Mouse (Mus musculus) olfactory bulb, adult 2 months (tissue): ENCODE measurements around the gene Ethe1. TPM values are rescaled to one million over a fixed set of nuclear protein-coding genes. Genes with fewer than 3 reads are reported as not detected.

Experiments used
- H3K27ac ChIP-seq: fragments of 200-500 bp; 2 replicates; pipeline ENCODE4 v1.5.1; 2012; ENCODE audit warnings: low read depth, low read length; ENCODE audit not compliant: insufficient read depth
- H3K4me1 ChIP-seq: fragments of 200-500 bp; 2 replicates; pipeline ENCODE4 v1.6.1; 2012; ENCODE audit warnings: low read length; ENCODE audit not compliant: control insufficient read depth, insufficient read depth
- H3K4me3 ChIP-seq: fragments of 200-500 bp; 2 replicates; pipeline ENCODE4 v1.5.1; 2012; ENCODE audit warnings: mild to moderate bottlenecking, low read depth, low read length, moderate library complexity; ENCODE audit not compliant: insufficient read depth
- CTCF ChIP-seq: fragments of 200-500 bp; IDR thresholded peaks from 2 replicates; pipeline ENCODE4 v1.5.1; 2012; ENCODE audit warnings: low read depth, mild to moderate bottlenecking, low read length, moderate library complexity; ENCODE audit not compliant: insufficient read depth
- POLR2A ChIP-seq: fragments of 200-500 bp; IDR thresholded peaks from 2 replicates; pipeline ENCODE4 v1.6.1; 2012; ENCODE audit warnings: mild to moderate bottlenecking, low read depth, low read length, moderate library complexity; ENCODE audit not compliant: insufficient read depth
- WGBS: fragments of 180-500 bp; shearing (Covaris S2); methylation state at CpG from one replicate; pipeline ENCODE4 v1.1.7; 2018; 5-methylcytosine and 5-hydroxymethylcytosine counted together
- polyA plus RNA-seq: library from polyadenylated mRNA; stranded (reverse); fragments of >200 nt; gene quantifications from 2 replicates; pipeline ENCODE4 v1.2.4, GENCODE M21; 2012; ENCODE audit warnings: low replicate concordance; ENCODE audit not compliant: missing spikeins, insufficient read depth, insufficient read length

Ethe1 gene
- polyA plus RNA-seq, 1 experiment: not detected

GRCm38 (mm10) chr7:24619671-24620397 is 32.5 kb downstream of the Ethe1 start:
- H3K4me1 ChIP-seq: no peaks in the 10 kb centered on the region
- 68% methylated on average over 13 of the region's 13 CpGs for WGBS
- no peak overlapping the region for H3K27ac ChIP-seq
- TF ChIP-seq POLR2A (no peak), CTCF (no peak)
- no peak overlapping the region for H3K4me3 ChIP-seq

GRCm38 (mm10) chr7:24621193-24621592 is 33.9 kb downstream of the Ethe1 start:
- Histone ChIP-seq H3K27ac (no peak overlapping the region), H3K4me3 (no peak overlapping the region), H3K4me1 (no peaks in the 10 kb centered on the region)
- 91% methylated on average over 3 of the region's 3 CpGs for WGBS
- TF ChIP-seq POLR2A: no peak
- TF ChIP-seq CTCF: no peak

- no peak overlapping the region for H3K27ac ChIP-seq
- no peak overlapping the region for H3K4me3 ChIP-seq
- WGBS: 87% methylated on average over 6 of the region's 6 CpGs
- TF ChIP-seq POLR2A: no peak
- no peak for TF ChIP-seq CTCF
- H3K4me1 ChIP-seq: no peaks in the 10 kb centered on the region
These were observed 35.6 kb downstream of the Ethe1 start for GRCm38 (mm10) chr7:24622967-24623366.

GRCm38 (mm10) chr7:24628685-24629610 is 41.6 kb downstream of the Ethe1 start:
- TF ChIP-seq POLR2A (no peak), CTCF (no peak)
- Histone ChIP-seq H3K4me1 (peaks cover 3% of the 10 kb centered on the region; the same call in 1 of the 2 replicates), H3K4me3 (peak overlapping the region; percentile 12), H3K27ac (no peak overlapping the region)
- 18% methylated on average over 33 of the region's 33 CpGs for WGBS

- peaks cover 3% of the 10 kb centered on the region; the same call in 1 of the 2 replicates for H3K4me1 ChIP-seq
- TF ChIP-seq CTCF: no peak
- TF ChIP-seq POLR2A: no peak
These were observed 42.3 kb downstream of the Ethe1 start for GRCm38 (mm10) chr7:24629672-24630071.

GRCm38 (mm10) chr7:24630116-24630880 is 43.0 kb downstream of the Ethe1 start:
- Histone ChIP-seq H3K4me1 (peaks cover 3% of the 10 kb centered on the region; the same call in 1 of the 2 replicates), H3K4me3 (no peak overlapping the region), H3K27ac (no peak overlapping the region)
- 84% methylated on average over 10 of the region's 10 CpGs for WGBS
- TF ChIP-seq CTCF (no peak), POLR2A (no peak)

More at GRCm38 (mm10) chr7:24629672-24630071, 42.3 kb downstream of the Ethe1 start:
- 89% methylated on average over 4 of the region's 4 CpGs for WGBS
- H3K4me3 ChIP-seq: no peak overlapping the region
- H3K27ac ChIP-seq: no peak overlapping the region

- peaks cover 9% of the 10 kb centered on the region for H3K4me1 ChIP-seq
- 35% methylated on average over 15 of the region's 15 CpGs for WGBS
- no peak within 1 kb of the TSS for H3K27ac ChIP-seq
- H3K4me3 ChIP-seq: no peak within 1 kb of the TSS
- TF ChIP-seq POLR2A (no peak), CTCF (no peak)
These were observed 48.9 kb downstream of the Ethe1 start, which contains the start of gene Lypd3 for GRCm38 (mm10) chr7:24636264-24636663. Lypd3 (plus strand) TSS chr7:24636550.

- no peak for TF ChIP-seq CTCF
- no peak for TF ChIP-seq POLR2A
- Histone ChIP-seq H3K4me1 (peaks cover 9% of the 10 kb centered on the region), H3K27ac (no peak overlapping the region), H3K4me3 (no peak overlapping the region)
- WGBS: 3% methylated on average over 18 of the region's 18 CpGs
These were observed 49.7 kb downstream of the Ethe1 start for GRCm38 (mm10) chr7:24637046-24637445.

GRCm38 (mm10) chr7:24638026-24638856 is 50.9 kb downstream of the Ethe1 start:
- no peak overlapping the region for H3K27ac ChIP-seq
- TF ChIP-seq POLR2A (no peak), CTCF (no peak)
- peak overlapping the region; percentile 10; the same call in 1 of the 2 replicates for H3K4me3 ChIP-seq
- peaks cover 9% of the 10 kb centered on the region for H3K4me1 ChIP-seq
- WGBS: 4% methylated on average over 35 of the region's 35 CpGs
